Mouse (Mus musculus): ENCODE measurements around the gene Nyap1.

Gene Nyap1

DNA sequence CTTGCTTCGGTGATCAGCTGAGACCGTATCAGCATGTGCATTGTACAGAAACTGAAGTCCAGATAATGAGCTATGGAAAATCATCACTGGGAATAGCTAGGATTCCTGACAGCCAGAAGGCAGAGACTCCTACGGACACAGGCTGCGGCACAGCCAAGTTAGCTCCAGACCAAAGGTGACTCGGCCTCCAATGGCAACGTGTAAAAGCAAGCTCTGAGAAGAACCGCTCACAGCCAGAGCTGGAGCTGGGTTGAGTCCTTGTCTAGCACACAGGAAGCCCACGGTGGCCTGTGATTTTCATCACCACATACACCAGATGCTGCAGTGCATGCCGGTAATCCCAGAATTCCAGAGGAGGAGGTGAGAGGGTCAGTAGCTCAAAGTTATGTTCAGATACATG is 50.9 kb downstream of the Nyap1 start:
- no peak for DNase-seq

DNA sequence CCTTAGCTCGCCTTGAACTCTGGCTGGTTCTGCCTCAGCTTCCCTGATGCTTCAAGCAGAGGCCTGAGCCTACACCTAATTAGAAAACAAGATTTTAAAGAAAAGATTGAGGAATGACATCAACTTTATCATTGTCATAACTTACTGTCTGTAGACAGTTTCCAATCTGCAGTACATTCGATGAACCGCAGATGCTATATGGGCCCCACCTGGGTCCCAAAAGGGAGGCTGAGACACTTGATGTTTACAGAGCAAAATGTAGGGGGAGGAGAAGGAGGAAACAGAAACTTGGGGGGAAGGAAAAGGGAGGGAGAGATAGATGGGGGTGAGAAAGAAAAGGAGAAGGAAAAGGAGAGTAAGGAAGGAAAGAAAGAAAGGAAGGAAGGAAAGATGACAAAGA is 51.4 kb downstream of the Nyap1 start:
- DNase-seq, result no peak

DNA sequence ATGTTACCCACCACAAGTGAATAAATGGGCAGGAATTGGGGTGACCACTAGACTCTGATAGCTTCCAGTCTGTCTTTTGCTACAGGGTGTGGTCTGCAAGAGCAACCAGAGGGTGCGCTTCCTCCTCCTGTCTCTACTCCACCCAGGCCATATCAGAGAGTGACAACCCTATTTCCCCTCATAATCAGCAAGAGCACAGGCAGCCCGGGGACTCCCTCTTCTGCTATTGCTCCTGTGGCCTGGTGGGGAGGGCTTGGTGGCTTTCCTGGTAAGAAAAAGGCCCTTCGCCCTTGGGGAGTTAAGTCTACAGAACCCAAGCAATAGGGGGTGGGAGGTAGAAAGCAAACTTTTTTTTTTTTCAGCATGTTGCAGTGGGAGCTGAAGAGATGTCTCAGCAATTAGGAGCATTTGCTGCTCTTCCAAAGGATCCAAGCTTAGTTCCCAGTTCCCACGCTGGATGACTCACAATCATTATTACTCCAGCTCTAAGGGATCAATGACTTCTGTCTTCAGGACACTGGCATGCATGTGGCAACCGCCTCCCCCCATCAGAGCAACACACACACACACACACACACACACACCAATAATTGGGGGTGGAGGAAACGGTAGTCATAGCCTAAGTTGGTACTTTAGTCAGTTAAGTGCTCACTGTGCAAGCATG is 55.1 kb downstream of the Nyap1 start:
- no peak for DNase-seq

DNA sequence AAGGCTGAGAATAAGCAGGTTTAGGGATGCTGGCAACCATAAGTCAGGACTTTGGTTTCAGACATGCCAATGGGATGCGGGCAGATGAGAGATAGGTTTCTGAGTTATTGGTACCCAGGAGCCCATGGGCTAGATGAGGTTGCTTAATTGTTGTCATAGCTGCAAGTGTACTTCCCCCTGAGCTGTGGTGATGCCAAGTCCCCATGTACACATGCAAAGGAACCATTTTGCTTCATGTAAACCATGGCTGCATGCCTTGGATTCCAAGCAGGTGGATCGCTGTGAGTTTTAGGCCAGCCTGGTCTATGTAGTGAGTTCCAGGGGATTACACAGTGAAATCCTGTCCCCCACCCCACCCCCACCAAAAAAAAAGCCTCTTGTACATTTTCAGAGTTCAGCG is 55.8 kb downstream of the Nyap1 start:
- DNase-seq, result peak; percentile 16

DNA sequence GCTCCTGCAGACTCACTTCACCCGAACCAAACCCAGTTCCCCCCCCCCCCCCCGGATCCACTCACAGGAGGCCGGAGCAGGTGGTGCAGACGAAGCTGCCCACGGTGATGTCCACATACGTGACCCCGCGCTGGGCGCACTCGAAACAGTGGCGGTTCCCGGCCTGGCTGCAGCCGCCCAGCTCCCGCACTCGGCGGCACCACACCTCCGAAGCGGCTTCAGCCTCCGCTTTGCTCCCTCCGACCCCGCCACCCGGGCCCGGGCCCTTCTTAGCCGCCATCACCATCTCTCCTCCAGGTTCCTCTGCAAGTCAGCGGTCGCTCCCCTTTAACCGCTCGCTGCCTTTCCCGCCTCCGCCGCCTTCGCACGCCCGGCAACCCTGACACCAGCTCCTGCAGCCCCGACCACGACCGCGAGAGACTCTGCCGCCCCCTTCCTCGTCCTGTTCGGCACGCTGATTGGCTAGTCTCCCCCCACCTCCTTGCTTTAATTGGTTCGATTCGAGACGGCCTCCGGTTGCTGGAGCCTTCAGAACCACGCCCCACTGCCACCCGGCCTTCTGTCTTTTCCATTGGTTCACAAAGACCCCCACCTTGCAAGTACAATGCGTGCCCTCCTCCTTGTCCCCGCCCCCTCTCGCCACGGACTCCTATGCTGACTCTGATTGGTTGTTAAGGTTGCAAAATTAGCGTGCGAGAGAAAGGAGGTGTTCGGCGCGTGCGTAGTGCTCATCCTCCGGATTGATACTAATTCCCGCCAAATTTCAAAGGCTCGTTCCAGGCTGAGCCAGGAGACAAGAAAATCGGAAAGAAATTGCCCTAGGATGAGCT is 56.9 kb downstream of the Nyap1 start, which contains the start of gene Agfg2:
Gene Agfg2 (minus strand): TSS at position 433 of the 830 bp plus-strand sequence.
- DNase-seq, result peak; percentile 99

DNA sequence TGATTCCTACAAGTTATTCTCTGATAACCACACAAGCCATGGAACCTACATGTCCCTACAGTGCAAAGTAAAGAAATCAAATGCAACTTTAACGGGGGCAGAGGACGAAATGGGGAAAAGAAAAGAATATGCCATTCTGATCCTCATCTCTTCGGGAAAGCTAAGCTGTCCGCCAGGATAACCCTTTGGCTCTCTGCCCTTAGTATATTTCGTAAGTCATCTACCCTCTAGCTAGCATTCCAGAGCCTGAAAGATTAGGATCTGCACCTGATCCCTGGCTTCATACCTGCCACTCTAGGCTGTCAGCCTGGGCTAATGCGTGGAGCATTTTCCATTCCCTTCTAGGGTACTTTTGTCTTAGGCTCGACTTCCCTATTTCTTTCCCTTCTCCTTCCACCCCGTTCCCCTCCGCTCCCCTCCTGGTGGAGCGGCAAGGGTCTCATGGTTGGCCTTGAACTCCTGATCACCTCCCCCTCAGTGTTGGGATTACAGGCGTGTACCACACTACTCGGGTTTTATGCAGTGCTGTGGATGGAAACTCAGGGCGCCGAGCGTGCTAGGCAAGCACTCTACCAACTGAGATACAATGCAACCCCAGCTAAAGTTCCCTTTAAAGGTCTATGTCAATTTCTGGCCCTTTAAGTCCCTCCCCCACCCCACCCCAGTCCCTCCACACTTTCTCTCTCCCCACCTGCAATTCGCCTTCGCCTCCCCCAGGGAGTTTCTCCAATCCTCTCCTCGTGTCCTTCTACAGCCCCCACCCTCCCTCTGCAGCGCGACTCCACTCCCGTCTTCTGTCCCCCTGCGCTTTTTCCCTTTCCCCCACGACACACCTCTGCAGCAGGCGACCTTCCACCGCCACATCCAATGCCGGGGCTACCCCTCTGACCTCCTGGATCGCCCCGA is 57.8 kb downstream of the Nyap1 start:
- DNase-seq, result peak; percentile 35

DNA sequence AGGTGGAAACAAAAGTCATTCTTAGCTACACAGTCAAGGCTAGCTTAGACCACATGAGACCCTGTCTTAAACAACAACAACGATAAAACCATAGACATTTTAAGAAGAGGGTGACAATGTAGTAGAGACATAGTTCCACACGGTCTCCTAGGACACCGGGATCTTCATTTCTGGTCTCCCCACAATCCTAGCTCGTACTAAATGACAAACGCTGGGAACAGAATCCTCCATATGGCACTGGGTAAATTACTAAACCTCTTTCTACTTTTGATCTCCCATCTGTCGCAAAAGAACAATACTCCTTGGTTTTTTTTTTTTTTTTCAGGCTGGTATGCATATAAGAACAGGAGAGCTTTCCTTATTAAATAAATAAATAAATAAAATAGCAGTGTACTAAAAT is 58.9 kb downstream of the Nyap1 start:
- no peak for DNase-seq
